Mouse (Mus musculus): ENCODE results near the gene Retnlg.

GRCm38 (mm10) chr16:48913206-48913605, 40.8 kb downstream of the Retnlg start:
- TF ChIP-seq CTCF (IDR thresholded peaks at IDR 0.05; ENCODE audit: borderline replicate concordance, insufficient read depth, low read depth, low read length) (no peak), POLR2A (IDR thresholded peaks at IDR 0.05; ENCODE audit: borderline replicate concordance, insufficient read depth, low read length) (no peak)

Measured in cerebellum, adult 2 months (tissue).